Mouse (Mus musculus): ENCODE measurements around the gene Ica1. TPM values are rescaled to one million over a fixed set of nuclear protein-coding genes. Genes with fewer than 3 reads are reported as not detected.

Ica1 gene
- polyA plus RNA-seq, 1 experiment from 2014 or later, result 37.0 TPM

Other genes starting within 250 kb of the Ica1 start
- gene Nxph1, start 169.9 kb upstream of the Ica1 start, polyA plus RNA-seq (2015; fragmentation: Nextera tagmentation; extraction: Ambion mirVana), result 0.11 and 0.17 TPM in 2 replicates